Mouse (Mus musculus) frontal cortex, postnatal 14 days (tissue): ENCODE measurements at regions not wholly inside any gene's neighbourhood (a gene's known extent, or its start where the extent isn't known, plus 50 kb on each side); places are given as distances from the start of the nearest gene placed in this dataset.
A peak's percentile ranks its signal among the peaks of the same experiment; 100 is the strongest.

Experiments
- DNase-seq, 2 experiments: peaks; one replicate each; pipeline ENCODE4 v3.0.0; 2022; ENCODE audit warnings: low spot score in 2 of 2

GRCm38 (mm10) chr5:64605991-64606390, 197.2 kb upstream of the Klf3 start:
- no peak for DNase-seq

GRCm38 (mm10) chr5:64609378-64610087, 193.7 kb upstream of the Klf3 start:
- no peak for DNase-seq

GRCm38 (mm10) chr5:64610146-64610545, 193.0 kb upstream of the Klf3 start:
- DNase-seq: no peak

- DNase-seq: no peak
These were observed 192.4 kb upstream of the Klf3 start for GRCm38 (mm10) chr5:64610562-64611405.

- no peak for DNase-seq
These were observed 191.2 kb upstream of the Klf3 start for GRCm38 (mm10) chr5:64612017-64612416.

GRCm38 (mm10) chr5:64613696-64614095, 189.5 kb upstream of the Klf3 start:
- DNase-seq: no peak

- DNase-seq: no peak
These were observed 185.1 kb upstream of the Klf3 start for GRCm38 (mm10) chr5:64618126-64618525.

GRCm38 (mm10) chr5:64619752-64620151, 183.4 kb upstream of the Klf3 start:
- no peak for DNase-seq

- no peak for DNase-seq
These were observed 182.5 kb upstream of the Klf3 start for GRCm38 (mm10) chr5:64620726-64621125.

- no peak for DNase-seq
These were observed 181.8 kb upstream of the Klf3 start for GRCm38 (mm10) chr5:64621386-64621785.

- DNase-seq: no peak
These were observed 179.5 kb upstream of the Klf3 start for GRCm38 (mm10) chr5:64623653-64624052.

- no peak for DNase-seq
These were observed 179.0 kb upstream of the Klf3 start for GRCm38 (mm10) chr5:64624205-64624604.

- DNase-seq: no peak
These were observed 177.8 kb upstream of the Klf3 start for GRCm38 (mm10) chr5:64625421-64625820.

- DNase-seq: no peak
These were observed 177.3 kb upstream of the Klf3 start for GRCm38 (mm10) chr5:64625841-64626298.

GRCm38 (mm10) chr5:64626351-64626750, 176.8 kb upstream of the Klf3 start:
- DNase-seq: peak in 1 of 2 experiments; percentile 14

GRCm38 (mm10) chr5:64630582-64630981, 172.6 kb upstream of the Klf3 start:
- DNase-seq: no peak

GRCm38 (mm10) chr5:64632171-64632570, 171.0 kb upstream of the Klf3 start:
- DNase-seq: no peak

GRCm38 (mm10) chr5:64634008-64634407, 169.2 kb upstream of the Klf3 start:
- no peak for DNase-seq

GRCm38 (mm10) chr5:64634721-64635120, 168.5 kb upstream of the Klf3 start:
- no peak for DNase-seq

- DNase-seq: no peak
These were observed 166.9 kb upstream of the Klf3 start for GRCm38 (mm10) chr5:64636301-64636700.

GRCm38 (mm10) chr5:64643584-64643983, 159.6 kb upstream of the Klf3 start:
- DNase-seq: no peak

- peak; percentile 18 to 24 for DNase-seq
These were observed 155.6 kb upstream of the Klf3 start for GRCm38 (mm10) chr5:64647417-64648125.
